Mouse (Mus musculus) cortical plate, adult 2 months (tissue): ENCODE results near the gene Gsta3. TPM values are rescaled to one million over a fixed set of nuclear protein-coding genes. Genes with fewer than 3 reads are reported as not detected.
"Not testable (repeated sequence)": the region's sequence is repeated elsewhere in the genome, so short reads cannot be mapped to it uniquely, and the experiment has no call there.

Experiments
- H3K27ac ChIP-seq: fragments of 200-500 bp; 2 replicates; pipeline ENCODE4 v1.5.1; 2012; ENCODE audit warnings: low read length, control low read depth, inconsistent platforms; ENCODE audit not compliant: insufficient read depth
- H3K4me1 ChIP-seq: fragments of 200-500 bp; 2 replicates; pipeline ENCODE4 v1.6.1; 2011; ENCODE audit warnings: low read length; ENCODE audit not compliant: control insufficient read depth, insufficient read depth
- H3K4me3 ChIP-seq: fragments of 200-500 bp; 2 replicates; pipeline ENCODE4 v1.5.1; 2011; ENCODE audit warnings: mild to moderate bottlenecking, low read length, control low read depth; ENCODE audit not compliant: insufficient read depth
- CTCF ChIP-seq: fragments of 200-500 bp; IDR thresholded peaks from 2 replicates; pipeline ENCODE4 v1.5.1; 2011; ENCODE audit warnings: mild to moderate bottlenecking, control low read depth, low read length; ENCODE audit not compliant: insufficient read depth; ENCODE audit errors: extremely low read depth
- POLR2A ChIP-seq: fragments of 200-500 bp; IDR thresholded peaks from 2 replicates; pipeline ENCODE4 v1.6.1; 2011; ENCODE audit warnings: mild to moderate bottlenecking, low read length, control low read depth; ENCODE audit not compliant: insufficient read depth; ENCODE audit errors: extremely low read depth
- polyA plus RNA-seq: library from polyadenylated mRNA; depleted of rRNA; stranded (reverse); fragments of >200 nt; gene quantifications from 2 replicates; pipeline ENCODE4 v1.2.3, GENCODE M21; 2012

The Gsta3 gene
- polyA plus RNA-seq, 1 experiment: 3.5 TPM

GRCm38 (mm10) chr1:21271343-21272055 lies 31.1 kb downstream of the Gsta3 start:
- H3K4me3 ChIP-seq: peak overlapping the region; percentile 28
- no peak overlapping the region for H3K27ac ChIP-seq
- H3K4me1 ChIP-seq: peaks cover 2% of the 10 kb centered on the region
- TF ChIP-seq CTCF (peak; percentile 57), POLR2A (no peak)

GRCm38 (mm10) chr1:21272056-21272431 lies 31.7 kb downstream of the Gsta3 start:
- TF ChIP-seq CTCF: no peak
- no peak for TF ChIP-seq POLR2A
- H3K4me3 ChIP-seq: peak overlapping the region; percentile 28
- no peak overlapping the region for H3K27ac ChIP-seq
- peaks cover 2% of the 10 kb centered on the region for H3K4me1 ChIP-seq

DNA sequence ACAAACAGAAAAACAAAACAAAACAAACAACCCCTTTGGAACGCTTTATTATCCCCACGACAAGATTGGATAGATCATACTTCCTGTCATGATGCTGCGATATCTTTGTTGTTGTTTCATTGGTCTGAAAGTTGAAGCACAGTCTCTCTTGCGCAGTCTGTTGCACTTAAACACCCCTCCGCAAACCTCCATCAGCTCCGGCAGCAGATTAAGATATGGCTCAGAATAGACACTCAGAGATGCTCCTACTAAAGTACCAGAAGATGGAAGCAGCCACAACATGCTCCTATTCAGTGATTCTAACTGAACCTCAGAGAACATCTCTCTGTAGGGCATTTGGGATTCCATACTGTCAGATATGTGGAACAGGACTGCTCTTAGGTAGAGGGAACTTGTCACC lies 32.7 kb downstream of the Gsta3 start:
- Histone ChIP-seq H3K27ac (no peak overlapping the region), H3K4me1 (peaks cover 2% of the 10 kb centered on the region), H3K4me3 (no peak overlapping the region)
- TF ChIP-seq POLR2A: no peak
- no peak for TF ChIP-seq CTCF

GRCm38 (mm10) chr1:21274437-21275040 lies 34.1 kb downstream of the Gsta3 start:
- TF ChIP-seq POLR2A: no peak
- TF ChIP-seq CTCF: no peak
- peaks cover 2% of the 10 kb centered on the region for H3K4me1 ChIP-seq

GRCm38 (mm10) chr1:21275366-21275765 lies 35.0 kb downstream of the Gsta3 start:
- not testable (repeated sequence) for H3K4me3 ChIP-seq, H3K4me1 ChIP-seq
- 0 out of 2 replicates have a peak overlapping the region, but pooled peaks have one; percentile 59 for H3K27ac ChIP-seq

More at GRCm38 (mm10) chr1:21274437-21275040, 34.1 kb downstream of the Gsta3 start:
- Histone ChIP-seq H3K27ac (no peak overlapping the region), H3K4me3 (no peak overlapping the region)

DNA sequence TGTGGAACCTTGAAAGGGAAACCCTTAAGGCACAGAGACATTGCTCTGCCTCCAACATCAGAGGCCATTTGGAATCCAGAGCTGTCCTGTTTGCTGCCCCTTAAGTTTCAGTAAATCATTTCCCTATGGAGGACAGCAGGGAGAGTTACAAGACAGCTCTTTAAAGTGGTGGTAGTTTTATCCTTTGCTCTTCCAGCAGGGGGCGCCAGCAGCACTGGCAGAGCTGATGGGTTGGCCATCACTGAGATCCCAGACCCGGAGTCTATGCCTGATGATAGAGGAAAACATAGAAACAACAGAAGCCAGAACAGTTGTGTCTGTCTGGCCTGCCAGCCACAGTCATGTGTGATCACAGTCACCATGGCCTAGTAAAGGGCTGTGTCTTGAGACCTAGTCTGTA lies 35.8 kb downstream of the Gsta3 start:
- H3K27ac ChIP-seq, H3K4me3 ChIP-seq, H3K4me1 ChIP-seq: not testable (repeated sequence)

DNA sequence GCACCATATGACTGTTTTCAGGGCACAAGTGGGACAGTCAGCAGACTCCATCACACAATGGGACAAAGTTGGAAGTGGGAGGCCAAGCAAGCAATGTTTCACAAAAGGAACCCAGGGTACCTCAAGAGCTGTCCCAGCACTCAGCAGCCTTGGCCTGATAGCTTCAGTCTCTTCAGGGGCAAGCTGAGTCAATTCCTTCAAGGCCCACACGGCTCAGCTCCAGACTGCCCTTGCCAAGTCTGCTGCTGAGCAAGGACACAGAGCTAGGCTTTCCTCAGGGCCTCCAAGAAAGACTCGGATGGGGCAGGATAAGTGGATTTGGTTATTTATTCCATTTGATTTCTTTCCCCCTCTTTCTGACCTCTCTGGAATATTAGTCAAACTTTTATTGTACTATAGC lies 39.9 kb downstream of the Gsta3 start:
- H3K27ac ChIP-seq: no peak overlapping the region

GRCm38 (mm10) chr1:21284644-21285043 lies 44.3 kb downstream of the Gsta3 start:
- H3K4me3 ChIP-seq, H3K4me1 ChIP-seq, H3K27ac ChIP-seq: not testable (repeated sequence)

More for the DNA sequence above, 39.9 kb downstream of the Gsta3 start:
- TF ChIP-seq CTCF (no peak), POLR2A (no peak)
- Histone ChIP-seq H3K4me1 (peaks cover 2% of the 10 kb centered on the region; the same call in 1 of the 2 replicates), H3K4me3 (no peak overlapping the region)

DNA sequence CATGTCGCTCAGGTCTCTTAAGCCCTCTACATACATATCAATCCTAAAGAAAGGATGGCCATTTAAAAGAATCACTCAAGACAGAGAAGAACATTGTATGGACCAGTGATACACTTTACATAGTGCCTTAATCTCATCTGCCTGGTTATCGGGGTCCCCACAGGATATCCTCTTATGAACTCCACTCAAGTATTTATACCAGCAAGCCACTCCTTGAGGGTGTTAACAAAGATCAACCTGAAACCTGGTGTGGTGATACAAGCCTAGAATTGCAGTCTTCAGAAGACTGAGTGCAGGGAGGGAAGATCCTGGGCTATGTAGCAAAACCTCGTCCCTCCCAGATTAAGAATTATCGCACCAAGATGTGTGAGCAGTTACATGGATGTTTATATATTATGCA lies 51.0 kb downstream of the Gsta3 start:
- H3K27ac ChIP-seq: no peak overlapping the region
- H3K4me1 ChIP-seq: no peaks in the 10 kb centered on the region
- TF ChIP-seq CTCF: no peak
- no peak overlapping the region for H3K4me3 ChIP-seq

DNA sequence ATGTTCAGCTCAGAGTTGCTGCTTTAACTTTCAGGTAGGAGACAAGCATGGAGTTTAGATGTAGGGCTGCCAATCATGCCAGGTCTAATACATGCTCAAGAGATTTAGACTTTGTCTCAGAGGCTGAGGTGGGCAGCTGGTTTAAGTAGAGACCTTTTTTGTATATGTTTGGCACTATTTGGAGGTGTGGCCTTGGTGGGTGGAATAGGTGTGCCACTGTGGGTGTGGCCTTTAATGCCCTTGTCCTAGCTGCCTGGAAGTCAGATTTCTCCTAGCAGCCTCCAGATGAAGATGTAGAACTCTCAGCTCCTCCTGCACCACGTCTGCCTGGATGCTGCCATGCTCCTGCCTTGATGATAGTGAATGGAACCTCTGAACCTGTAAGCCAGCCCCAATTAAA lies 52.2 kb downstream of the Gsta3 start:
- no peak overlapping the region for H3K4me3 ChIP-seq
- H3K27ac ChIP-seq: no peak overlapping the region
- TF ChIP-seq CTCF: no peak
- no peak for TF ChIP-seq POLR2A

More for the DNA sequence above, 52.2 kb downstream of the Gsta3 start:
- no peaks in the 10 kb centered on the region for H3K4me1 ChIP-seq
